ENCODE assay signal across 8 mouse cellular contexts in the genomic region with DNA sequence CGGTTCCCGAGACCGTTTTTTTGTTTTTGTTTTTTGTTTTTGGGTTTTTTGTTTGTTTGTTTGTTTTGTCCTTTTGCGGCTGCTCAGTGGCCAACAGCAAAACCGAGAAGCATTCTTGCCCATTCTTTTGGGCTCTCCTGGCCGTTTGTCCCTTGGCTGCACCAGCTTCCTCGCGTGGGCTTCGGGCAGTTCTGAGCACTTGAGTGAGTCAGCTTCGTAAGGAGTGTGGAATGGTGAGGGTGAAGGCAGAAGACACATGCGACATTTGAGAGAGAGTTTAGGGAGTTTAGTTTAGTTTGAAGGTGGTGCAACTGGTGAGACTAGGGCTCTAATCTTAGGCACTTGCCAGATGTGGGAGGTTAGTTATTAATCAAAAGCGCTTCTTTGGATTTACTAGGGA. TPM values are rescaled to one million over a fixed set of nuclear protein-coding genes. Genes with fewer than 3 reads are reported as not detected.
DNase-seq lines count a peak whose midpoint lies in the region; ATAC-seq and TF ChIP-seq lines count a peak whose summit lies in the region.

No protein-coding gene starts in this region.

- H3K9ac ChIP-seq in heart, embryonic 14.5 days (ENCODE audit: low read length): peak overlapping the region; percentile 76
- peak overlapping the region; percentile 83 for H3K9ac ChIP-seq in forebrain, embryonic 16.5 days (replicated peaks; ENCODE audit: low read depth, low read length)
- H3K9ac ChIP-seq in liver, embryonic 16.5 days (ENCODE audit: low read depth, low read length): peak overlapping the region; percentile 74

- intact Hi-C loops in heart, postnatal 25 days (cut with DNase I): loop anchor here (5.0 kb wide), 3 partner anchors 42 to 122 kb away; partner anchors contain the start of genes Gabbr1 and Trim26

- no peaks in the 10 kb centered on the region for H3K9me3 ChIP-seq in heart, embryonic 14.5 days (ENCODE audit: control insufficient read depth, low read length)
- no peaks in the 10 kb centered on the region for H3K9me3 ChIP-seq in G1E (replicated peaks)
- no peaks in the 10 kb centered on the region for H3K9me3 ChIP-seq in forebrain, embryonic 16.5 days (ENCODE audit: control insufficient read depth, low read length)
- no peaks in the 10 kb centered on the region for H3K9me3 ChIP-seq in liver, embryonic 16.5 days (replicated peaks; ENCODE audit: control insufficient read depth, low read length)

- peak overlapping the region; percentile 63 to 69 for H3K4me3 ChIP-seq in heart, embryonic 14.5 days (ENCODE audit: control insufficient read depth in 1 of 2, insufficient read depth in 1 of 2, low read depth in 1 of 2, low read length in 2 of 2)
- peak overlapping the region; percentile 77 for H3K4me3 ChIP-seq in G1E (ENCODE audit: low read depth, low read length)
- H3K4me3 ChIP-seq in forebrain, embryonic 16.5 days (replicated peaks; ENCODE audit: low read length): peak overlapping the region; percentile 55
- H3K4me3 ChIP-seq in liver, embryonic 16.5 days (ENCODE audit: low read depth, low read length): peak overlapping the region; percentile 80

- H3K27me3 ChIP-seq in heart, embryonic 14.5 days (ENCODE audit: control insufficient read depth, insufficient read depth, low read length): no peaks in the 10 kb centered on the region
- H3K27me3 ChIP-seq in G1E (ENCODE audit: insufficient read depth, low read length): no peaks in the 10 kb centered on the region
- H3K27me3 ChIP-seq in forebrain, embryonic 16.5 days (replicated peaks; ENCODE audit: control insufficient read depth, insufficient read depth, low read length): no peaks in the 10 kb centered on the region
- no peaks in the 10 kb centered on the region for H3K27me3 ChIP-seq in liver, embryonic 16.5 days (ENCODE audit: control insufficient read depth, insufficient read depth, low read depth, low read length)

- no peak for DNase-seq in heart, postnatal 25 days (ENCODE audit: low spot score)
- no peak for DNase-seq in G1E (ENCODE audit: low spot score)
- DNase-seq in embryo, embryonic 10 days (ENCODE audit: low spot score): no peak
- no peak for DNase-seq in urinary bladder, adult 18-20 months (ENCODE audit: low spot score in 2 of 2)

- H3K27ac ChIP-seq in heart, embryonic 14.5 days (replicated peaks in 1 of 2; ENCODE audit: control insufficient read depth in 1 of 2, insufficient read depth in 1 of 2, low read depth in 2 of 2, low read length in 2 of 2): peak overlapping the region; percentile 58 to 81; a peak in 3 of 4 replicates
- H3K27ac ChIP-seq in forebrain, embryonic 16.5 days (ENCODE audit: low read length): no peak overlapping the region
- 0 out of 2 replicates have a peak overlapping the region, but pooled peaks have one; percentile 33 for H3K27ac ChIP-seq in liver, embryonic 16.5 days (ENCODE audit: low read length)

- H3K36me3 ChIP-seq in heart, embryonic 14.5 days (ENCODE audit: control insufficient read depth, insufficient read depth, low read length): peaks cover 27% of the 10 kb centered on the region
- peaks cover 26% of the 10 kb centered on the region for H3K36me3 ChIP-seq in G1E (replicated peaks)
- H3K36me3 ChIP-seq in forebrain, embryonic 16.5 days (ENCODE audit: control insufficient read depth, insufficient read depth): peaks cover 7% of the 10 kb centered on the region; the same call in 1 of the 2 replicates
- no peaks in the 10 kb centered on the region for H3K36me3 ChIP-seq in liver, embryonic 16.5 days (ENCODE audit: control insufficient read depth, insufficient read depth)

- no peak for ATAC-seq in heart, embryonic 14.5 days (ENCODE audit: insufficient number of reproducible peaks, insufficient read depth, low FRiP score, low read depth)
- no peak for ATAC-seq in G1E (ENCODE audit: extremely low read depth, insufficient number of reproducible peaks, low FRiP score, poor library complexity, severe bottlenecking)
- ATAC-seq in forebrain, embryonic 16.5 days: peak; percentile 4; the same call in 1 of the 2 replicates
- no peak for ATAC-seq in liver, embryonic 16.5 days (ENCODE audit: low read depth)
- ATAC-seq in inflammation-experienced regulatory T-cells, adult 6 months: no peak

- peak overlapping the region; percentile 79 for H3K4me2 ChIP-seq in heart, embryonic 14.5 days (ENCODE audit: low read length)
- H3K4me2 ChIP-seq in forebrain, embryonic 16.5 days (ENCODE audit: low read length): peak overlapping the region; percentile 88
- peak overlapping the region; percentile 91 for H3K4me2 ChIP-seq in liver, embryonic 16.5 days (ENCODE audit: low read depth, low read length)

- 13% methylated on average over 12 of the region's 12 CpGs for WGBS in heart, embryonic 14.5 days
- 9% methylated on average over 12 of the region's 12 CpGs for WGBS in forebrain, embryonic 16.5 days
- WGBS in liver, embryonic 16.5 days (ENCODE audit: insufficient replicate concordance): 14% methylated on average over 12 of the region's 12 CpGs

- H3K4me1 ChIP-seq in heart, embryonic 14.5 days (ENCODE audit: control insufficient read depth in 2 of 2, insufficient read depth in 2 of 2, low read length in 2 of 2): peaks cover 4 to 14% of the 10 kb centered on the region in 2 experiments
- peaks cover 28% of the 10 kb centered on the region for H3K4me1 ChIP-seq in G1E (ENCODE audit: insufficient read depth, low read depth, low read length)
- H3K4me1 ChIP-seq in forebrain, embryonic 16.5 days (replicated peaks; ENCODE audit: control insufficient read depth, insufficient read depth, low read length): peaks cover 14% of the 10 kb centered on the region
- peaks cover 11% of the 10 kb centered on the region for H3K4me1 ChIP-seq in liver, embryonic 16.5 days (ENCODE audit: control insufficient read depth, low read depth, low read length)

- no peak for TF ChIP-seq CTCF in G1E (IDR thresholded peaks at IDR 0.05; ENCODE audit: low read depth, low read length)

RNA-seq across cellular contexts. Expression of gene Znrd1as, which starts 0.5 kb away (rescaled TPM):
- polyA plus RNA-seq in heart, embryonic 14.5 days (2014; fragmentation: Nextera tagmentation; extraction: Ambion mirVana): 8.1 and 8.6 TPM in 2 replicates
- 10 to 100 TPM; 11.2 to 14.7 TPM for total RNA-seq in heart, postnatal 25 days (2021)
- 17.3 and 18.0 TPM in 2 replicates for total RNA-seq in G1E (2014; fragmentation: Nextera tagmentation)
- total RNA-seq in G1E (2017): 23.3 and 35.1 TPM in 2 replicates
- 0.77 and 0.95 TPM in 2 replicates for polyA plus RNA-seq in G1E (2012)
- polyA plus RNA-seq in forebrain, embryonic 16.5 days (2015; fragmentation: Nextera tagmentation; extraction: Ambion mirVana): 4.8 and 5.1 TPM in 2 replicates
- polyA plus RNA-seq in liver, embryonic 16.5 days (2015; fragmentation: Nextera tagmentation; extraction: Ambion mirVana): 2.5 and 3.0 TPM in 2 replicates
- 1 to 10 TPM; 2.7 to 8.0 (median 8.0) TPM for polyA plus RNA-seq in inflammation-experienced regulatory T-cells, adult 6 months (2017; shearing (Covaris generic))

RNA-seq across cellular contexts. Expression of gene Znrd1, which starts 0.5 kb away (rescaled TPM):
- polyA plus RNA-seq in heart, embryonic 14.5 days (2014; fragmentation: Nextera tagmentation; extraction: Ambion mirVana): 42.0 and 43.9 TPM in 2 replicates
- 10 to 100 TPM; 25.9 to 27.4 TPM for total RNA-seq in heart, postnatal 25 days (2021)
- total RNA-seq in G1E (2014; fragmentation: Nextera tagmentation) (154 and 169 TPM in 2 replicates), G1E (2017) (123 and 127 TPM in 2 replicates)
- 4.7 and 6.8 TPM in 2 replicates for polyA plus RNA-seq in G1E (2012)
- 58.9 and 66.9 TPM in 2 replicates for polyA plus RNA-seq in forebrain, embryonic 16.5 days (2015; fragmentation: Nextera tagmentation; extraction: Ambion mirVana)
- polyA plus RNA-seq in liver, embryonic 16.5 days (2015; fragmentation: Nextera tagmentation; extraction: Ambion mirVana): 20.9 and 21.3 TPM in 2 replicates
- 10 to 100 TPM; 71.2 to 90.2 (median 83.7) TPM for polyA plus RNA-seq in inflammation-experienced regulatory T-cells, adult 6 months (2017; shearing (Covaris generic))

RNA-seq across cellular contexts. Expression of gene Ppp1r11, which starts 7.3 kb away (rescaled TPM):
- 95.7 and 98.4 TPM in 2 replicates for polyA plus RNA-seq in heart, embryonic 14.5 days (2014; fragmentation: Nextera tagmentation; extraction: Ambion mirVana)
- total RNA-seq in heart, postnatal 25 days (2021): 10 to 100 TPM; 87.4 to 92.9 TPM
- total RNA-seq in G1E (2014; fragmentation: Nextera tagmentation) (113 and 130 TPM in 2 replicates), G1E (2017) (104 and 113 TPM in 2 replicates)
- 247 and 300 TPM in 2 replicates for polyA plus RNA-seq in G1E (2012)
- 143 and 146 TPM in 2 replicates for polyA plus RNA-seq in forebrain, embryonic 16.5 days (2015; fragmentation: Nextera tagmentation; extraction: Ambion mirVana)
- polyA plus RNA-seq in liver, embryonic 16.5 days (2015; fragmentation: Nextera tagmentation; extraction: Ambion mirVana): 23.9 and 28.8 TPM in 2 replicates
- polyA plus RNA-seq in inflammation-experienced regulatory T-cells, adult 6 months (2017; shearing (Covaris generic)): 100 to 1,000 TPM; 206 to 226 (median 211) TPM

RNA-seq across cellular contexts. Expression of gene Rnf39, which starts 16.2 kb away (rescaled TPM):
- 0.24 and 0.45 TPM in 2 replicates for polyA plus RNA-seq in heart, embryonic 14.5 days (2014; fragmentation: Nextera tagmentation; extraction: Ambion mirVana)
- total RNA-seq in heart, postnatal 25 days (2021): 1 to 10 TPM in 1 of 2 experiments, under 1 TPM in 1; 0.36 to 1.1 TPM
- not detected in 2 replicates for total RNA-seq in G1E (2014; fragmentation: Nextera tagmentation)
- total RNA-seq in G1E (2017): not detected in 2 replicates
- not detected in 2 replicates for polyA plus RNA-seq in G1E (2012)
- 0.87 and 1.1 TPM in 2 replicates for polyA plus RNA-seq in forebrain, embryonic 16.5 days (2015; fragmentation: Nextera tagmentation; extraction: Ambion mirVana)
- 0.08 TPM in 1 of 2 replicates, not detected in the other for polyA plus RNA-seq in liver, embryonic 16.5 days (2015; fragmentation: Nextera tagmentation; extraction: Ambion mirVana)
- not detected for polyA plus RNA-seq in inflammation-experienced regulatory T-cells, adult 6 months (2017; shearing (Covaris generic))

RNA-seq across cellular contexts. Expression of gene 2410137M14Rik, which starts 22.2 kb away (rescaled TPM):
- polyA plus RNA-seq in heart, embryonic 14.5 days (2014; fragmentation: Nextera tagmentation; extraction: Ambion mirVana): 0.32 TPM in 1 of 2 replicates, not detected in the other
- under 1 TPM; 0.49 to 0.61 TPM for total RNA-seq in heart, postnatal 25 days (2021)
- total RNA-seq in G1E (2014; fragmentation: Nextera tagmentation) (not detected in 2 replicates), G1E (2017) (0.16 TPM in 1 of 2 replicates, not detected in the other)
- not detected in 2 replicates for polyA plus RNA-seq in G1E (2012)
- 0.25 TPM in 1 of 2 replicates, not detected in the other for polyA plus RNA-seq in forebrain, embryonic 16.5 days (2015; fragmentation: Nextera tagmentation; extraction: Ambion mirVana)
- not detected in 2 replicates for polyA plus RNA-seq in liver, embryonic 16.5 days (2015; fragmentation: Nextera tagmentation; extraction: Ambion mirVana)
- not detected for polyA plus RNA-seq in inflammation-experienced regulatory T-cells, adult 6 months (2017; shearing (Covaris generic))
